Mouse (Mus musculus) lung, postnatal 0 days (tissue): ENCODE measurements around the gene Lrrc51.

Experiments
- CTCF ChIP-seq: IDR thresholded peaks from 2 replicates; pipeline ENCODE4 v1.5.1; 2016; ENCODE audit warnings: antibody characterized with exemption, mild to moderate bottlenecking
- EP300 ChIP-seq: IDR thresholded peaks from 2 replicates; pipeline ENCODE4 v1.6.1; 2016; ENCODE audit warnings: antibody characterized with exemption, mild to moderate bottlenecking, control low read depth

- no peak for TF ChIP-seq CTCF
- no peak for TF ChIP-seq EP300
These were observed 21.6 kb upstream of the Lrrc51 start for GRCm38 (mm10) chr7:101955276-101955675.
